Comparison of ENCODE assay signal across 9 mouse cellular contexts in the genomic region with DNA sequence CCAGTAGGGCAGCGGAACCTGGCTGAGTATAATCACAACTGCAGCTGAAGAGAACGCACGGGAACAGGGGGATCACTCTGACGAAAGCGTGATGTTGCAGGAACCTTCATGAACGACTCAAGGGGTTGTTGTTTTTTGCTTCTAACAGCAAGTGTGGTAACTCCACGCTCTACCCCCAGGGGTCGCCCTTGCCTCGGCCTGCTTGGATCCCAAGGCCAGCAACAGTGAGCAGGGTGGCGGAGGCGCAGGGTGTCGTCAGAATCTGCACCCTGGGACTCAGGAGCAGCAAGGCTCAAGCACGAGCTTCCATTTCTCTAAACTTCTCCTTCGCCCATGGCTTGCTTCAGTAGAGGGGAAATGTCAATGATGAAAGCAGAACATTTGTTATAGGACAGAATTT. TPM values are rescaled to one million over a fixed set of nuclear protein-coding genes. Genes with fewer than 3 reads are reported as not detected.
A peak's percentile ranks its signal among the peaks of the same experiment; 100 is the strongest.
DNase-seq lines count a peak whose midpoint lies in the region; ATAC-seq and TF ChIP-seq lines count a peak whose summit lies in the region.
"Had no signal": no experiment of that assay in that cellular context is flagged by ENCODE, and none has a peak within 500 bp of the region (broad histone marks: within the 10 kb centered on the region; RNA-seq: fewer than 3 reads in every experiment).

No protein-coding gene starts in this region.

- no peaks in the 10 kb centered on the region for H3K27me3 ChIP-seq in testis, adult 2 months (ENCODE audit: control insufficient read depth, insufficient read depth, low read length)
- H3K27me3 ChIP-seq in intestine, postnatal 0 days (replicated peaks; ENCODE audit: control insufficient read depth, insufficient read depth, low read length): no peaks in the 10 kb centered on the region
- no peaks in the 10 kb centered on the region for H3K27me3 ChIP-seq in liver, embryonic 11.5 days (replicated peaks; ENCODE audit: control insufficient read depth, insufficient read depth, low read length)
- no peaks in the 10 kb centered on the region for H3K27me3 ChIP-seq in neural tube, embryonic 12.5 days (replicated peaks)
- H3K27me3 ChIP-seq: embryonic facial prominence, embryonic 12.5 days had no signal

- TF ChIP-seq POLR2A in testis, adult 2 months (IDR thresholded peaks at IDR 0.05; ENCODE audit: control insufficient read depth, low read depth, low read length): no peak

- H3K36me3 ChIP-seq in testis, adult 2 months (ENCODE audit: control insufficient read depth, insufficient read depth, low read length): no peaks in the 10 kb centered on the region
- peaks cover 37% of the 10 kb centered on the region for H3K36me3 ChIP-seq in intestine, postnatal 0 days (ENCODE audit: control insufficient read depth, insufficient read depth)
- peaks cover 24% of the 10 kb centered on the region for H3K36me3 ChIP-seq in liver, embryonic 11.5 days (ENCODE audit: control insufficient read depth, insufficient read depth, low read length)
- peaks cover 42% of the 10 kb centered on the region for H3K36me3 ChIP-seq in neural tube, embryonic 12.5 days

- WGBS in intestine, postnatal 0 days: 35% methylated on average over 14 of the region's 14 CpGs
- 42% methylated on average over 14 of the region's 14 CpGs for WGBS in liver, embryonic 11.5 days
- WGBS in neural tube, embryonic 12.5 days: 47% methylated on average over 14 of the region's 14 CpGs

- no peaks in the 10 kb centered on the region for H3K9me3 ChIP-seq in intestine, postnatal 0 days (ENCODE audit: control insufficient read depth)
- no peaks in the 10 kb centered on the region for H3K9me3 ChIP-seq in liver, embryonic 11.5 days (ENCODE audit: control insufficient read depth, low read length)
- no peaks in the 10 kb centered on the region for H3K9me3 ChIP-seq in neural tube, embryonic 12.5 days
- H3K9me3 ChIP-seq: embryonic facial prominence, embryonic 12.5 days had no signal

- no peaks in the 10 kb centered on the region for H3K4me1 ChIP-seq in testis, adult 2 months (ENCODE audit: control insufficient read depth, insufficient read depth, low read length)
- no peaks in the 10 kb centered on the region for H3K4me1 ChIP-seq in intestine, postnatal 0 days (replicated peaks; ENCODE audit: control insufficient read depth, insufficient read depth, low read length)
- peaks cover 25% of the 10 kb centered on the region for H3K4me1 ChIP-seq in liver, embryonic 11.5 days (replicated peaks; ENCODE audit: control insufficient read depth, insufficient read depth, low read length)
- H3K4me1 ChIP-seq in neural tube, embryonic 12.5 days: peaks cover 49% of the 10 kb centered on the region

- peak; percentile 41; the same call in 1 of the 2 replicates for ATAC-seq in intestine, postnatal 0 days
- no peak; the same call in 1 of the 2 replicates for ATAC-seq in liver, embryonic 11.5 days (replicated peaks; ENCODE audit: low FRiP score)
- 0 out of 2 replicates have a peak, but pooled peaks have one; percentile 62 for ATAC-seq in neural tube, embryonic 12.5 days (ENCODE audit: low FRiP score, low read depth)

- H3K27ac ChIP-seq in testis, adult 2 months (ENCODE audit: control insufficient read depth, insufficient read depth, low read depth, low read length): no peak overlapping the region
- H3K27ac ChIP-seq in intestine, postnatal 0 days (ENCODE audit: low read depth, low read length): no peak overlapping the region
- H3K27ac ChIP-seq in liver, embryonic 11.5 days (ENCODE audit: low read depth, low read length): no peak overlapping the region
- H3K27ac ChIP-seq in neural tube, embryonic 12.5 days: no peak overlapping the region

- TF ChIP-seq CTCF in testis, adult 2 months (IDR thresholded peaks at IDR 0.05; ENCODE audit: control insufficient read depth, insufficient read depth, insufficient replicate concordance, low read depth, low read length): peak; percentile 77; the same call in 1 of the 2 replicates
- peak; percentile 99 for TF ChIP-seq CTCF in intestine, postnatal 0 days (IDR thresholded peaks at IDR 0.05; ENCODE audit: low read depth)

- no peak overlapping the region for H3K4me2 ChIP-seq in intestine, postnatal 0 days (replicated peaks; ENCODE audit: low read depth)
- no peak overlapping the region for H3K4me2 ChIP-seq in liver, embryonic 11.5 days
- H3K4me2 ChIP-seq in neural tube, embryonic 12.5 days (replicated peaks): no peak overlapping the region
- H3K4me2 ChIP-seq: embryonic facial prominence, embryonic 12.5 days had no signal

- no peak overlapping the region for H3K9ac ChIP-seq in intestine, postnatal 0 days (ENCODE audit: low read depth, low read length)
- H3K9ac ChIP-seq in liver, embryonic 11.5 days (ENCODE audit: low read depth, low read length): no peak overlapping the region
- no peak overlapping the region for H3K9ac ChIP-seq in neural tube, embryonic 12.5 days
- H3K9ac ChIP-seq: embryonic facial prominence, embryonic 12.5 days had no signal

- H3K4me3 ChIP-seq in testis, adult 2 months (ENCODE audit: control insufficient read depth, low read depth, low read length): no peak overlapping the region
- no peak overlapping the region for H3K4me3 ChIP-seq in intestine, postnatal 0 days (ENCODE audit: low read depth, low read length)
- no peak overlapping the region for H3K4me3 ChIP-seq in liver, embryonic 11.5 days (ENCODE audit: low read depth, low read length)
- H3K4me3 ChIP-seq in neural tube, embryonic 12.5 days: no peak overlapping the region
- H3K4me3 ChIP-seq: embryonic facial prominence, embryonic 12.5 days had no signal

- intact Hi-C loops in gastrocnemius, postnatal 14 days (cut with DNase I; ENCODE audit: low total_unique reads): loop anchor here (2.0 to 10.0 kb wide), 2 partner anchors 100 to 190 kb away; no protein-coding TSS in a partner anchor

- no peak for DNase-seq in testis, postnatal 14 days (ENCODE audit: low spot score)
- peak; percentile 92 to 95 for DNase-seq in cerebellum, postnatal 10 days
- peak; percentile 89 for DNase-seq in gastrocnemius, postnatal 14 days
- DNase-seq in liver, embryonic 11.5 days (ENCODE audit: low spot score): peak; percentile 82
- peak; percentile 95 for DNase-seq in testis, postnatal 10 days (ENCODE audit: low spot score)

RNA-seq across cellular contexts. Expression of a gene that starts 22.1 kb away (rescaled TPM):
- polyA plus RNA-seq in testis, adult 2 months (2012; rRNA removed): 11.7 and 12.9 TPM in 2 replicates
- 1 to 10 TPM; 1.1 TPM for total RNA-seq in gastrocnemius, postnatal 14 days (2021)
- 2.9 and 3.2 TPM in 2 replicates for polyA plus RNA-seq in intestine, postnatal 0 days (2015; fragmentation: Nextera tagmentation; extraction: Ambion mirVana)
- 17.1 and 17.8 TPM in 2 replicates for polyA plus RNA-seq in liver, embryonic 11.5 days (2014; fragmentation: Nextera tagmentation; extraction: Ambion mirVana)
- polyA plus RNA-seq in neural tube, embryonic 12.5 days (2016; fragmentation: Nextera tagmentation; extraction: Ambion mirVana): 1.5 and 2.3 TPM in 2 replicates

RNA-seq across cellular contexts. Expression of a gene that starts 54.1 kb away (rescaled TPM):
- 12.9 and 13.2 TPM in 2 replicates for polyA plus RNA-seq in testis, adult 2 months (2012; rRNA removed)
- total RNA-seq in gastrocnemius, postnatal 14 days (2021): 10 to 100 TPM; 24.0 to 28.7 TPM
- polyA plus RNA-seq in intestine, postnatal 0 days (2015; fragmentation: Nextera tagmentation; extraction: Ambion mirVana): 116 and 127 TPM in 2 replicates
- 122 and 137 TPM in 2 replicates for polyA plus RNA-seq in liver, embryonic 11.5 days (2014; fragmentation: Nextera tagmentation; extraction: Ambion mirVana)
- 259 and 292 TPM in 2 replicates for polyA plus RNA-seq in neural tube, embryonic 12.5 days (2016; fragmentation: Nextera tagmentation; extraction: Ambion mirVana)

RNA-seq across cellular contexts. Expression of a gene that starts 54.2 kb away (rescaled TPM):
- polyA plus RNA-seq in testis, adult 2 months (2012; rRNA removed): 0.38 and 0.59 TPM in 2 replicates
- total RNA-seq in gastrocnemius, postnatal 14 days (2021): 10 to 100 TPM in 1 of 2 experiments, 1 to 10 TPM in 1; 5.8 to 11.2 TPM
- polyA plus RNA-seq in intestine, postnatal 0 days (2015; fragmentation: Nextera tagmentation; extraction: Ambion mirVana): 21.1 and 23.0 TPM in 2 replicates
- 15.6 and 16.9 TPM in 2 replicates for polyA plus RNA-seq in liver, embryonic 11.5 days (2014; fragmentation: Nextera tagmentation; extraction: Ambion mirVana)
- 39.3 and 43.8 TPM in 2 replicates for polyA plus RNA-seq in neural tube, embryonic 12.5 days (2016; fragmentation: Nextera tagmentation; extraction: Ambion mirVana)

Comparison
In these comparisons a context has a peak if more than half of its experiments do, and no peak if none do; other contexts are left out.
1. RNA of a gene that starts 54.2 kb away (polyA plus RNA-seq): 39.3 to 43.8 TPM in neural tube, embryonic 12.5 days, 21.1 to 23.0 TPM in intestine, postnatal 0 days and 15.6 to 16.9 TPM in liver, embryonic 11.5 days; 0.38 to 0.59 TPM in testis, adult 2 months; every median in the first group is over 10 times any median in the second.